In genomic region chr3:60569781-60570180, GRCm38 (mm10) we compare ENCODE assay signal across 11 mouse cellular contexts.
A peak's percentile ranks its signal among the peaks of the same experiment; 100 is the strongest.
DNase-seq lines count a peak whose midpoint lies in the region; ATAC-seq and TF ChIP-seq lines count a peak whose summit lies in the region.
"Had no signal": no experiment of that assay in that cellular context is flagged by ENCODE, and none has a peak within 500 bp of the region (broad histone marks: within the 10 kb centered on the region; RNA-seq: fewer than 3 reads in every experiment).

No protein-coding gene starts in this region.

- no peaks in the 10 kb centered on the region for H3K27me3 ChIP-seq in heart, adult 2 months (ENCODE audit: control insufficient read depth, insufficient read depth, low read length)
- no peaks in the 10 kb centered on the region for H3K27me3 ChIP-seq in liver, adult 2 months (ENCODE audit: control insufficient read depth, insufficient read depth, low read length)
- no peaks in the 10 kb centered on the region for H3K27me3 ChIP-seq in liver, embryonic 11.5 days (replicated peaks; ENCODE audit: control insufficient read depth, insufficient read depth, low read length)
- no peaks in the 10 kb centered on the region for H3K27me3 ChIP-seq in myocyte (ENCODE audit: control insufficient read depth, insufficient read depth, insufficient read length)
- no peaks in the 10 kb centered on the region for H3K27me3 ChIP-seq in intestine, embryonic 15.5 days (replicated peaks)
- H3K27me3 ChIP-seq: limb, embryonic 13.5 days had no signal

- peaks cover 14% of the 10 kb centered on the region for H3K79me2 ChIP-seq in heart, adult 2 months (replicated peaks; ENCODE audit: control insufficient read depth, insufficient read depth, low read length)
- peaks cover 34% of the 10 kb centered on the region; the same call in 1 of the 2 replicates for H3K79me2 ChIP-seq in liver, adult 2 months (ENCODE audit: control insufficient read depth, insufficient read depth, low read length)
- H3K79me2 ChIP-seq in myocyte (ENCODE audit: control insufficient read depth, insufficient read depth) = peaks cover 93% of the 10 kb centered on the region

- intact Hi-C loops in heart, adult 2 months (cut with DNase I) = no loop called here

- H3K9me3 ChIP-seq in liver, embryonic 11.5 days (ENCODE audit: control insufficient read depth, low read length) = no peaks in the 10 kb centered on the region
- no peaks in the 10 kb centered on the region for H3K9me3 ChIP-seq in intestine, embryonic 15.5 days
- H3K9me3 ChIP-seq: limb, embryonic 13.5 days had no signal

- no peak overlapping the region for H3K9ac ChIP-seq in heart, adult 2 months (ENCODE audit: low read depth, low read length)
- no peak overlapping the region for H3K9ac ChIP-seq in liver, adult 2 months (ENCODE audit: low read depth, low read length)
- no peak overlapping the region for H3K9ac ChIP-seq in liver, embryonic 11.5 days (ENCODE audit: low read depth, low read length)
- no peak overlapping the region for H3K9ac ChIP-seq in intestine, embryonic 15.5 days
- H3K9ac ChIP-seq: limb, embryonic 13.5 days had no signal

- H3ac ChIP-seq in myocyte (ENCODE audit: control insufficient read depth, insufficient read length) = no peak overlapping the region

- H3K36me3 ChIP-seq in heart, adult 2 months (ENCODE audit: control insufficient read depth, insufficient read depth, low read length) = peaks cover 60% of the 10 kb centered on the region
- H3K36me3 ChIP-seq in liver, adult 2 months (ENCODE audit: control insufficient read depth, insufficient read depth, low read length) = peaks cover 6% of the 10 kb centered on the region; the same call in 1 of the 2 replicates
- no peaks in the 10 kb centered on the region for H3K36me3 ChIP-seq in liver, embryonic 11.5 days (ENCODE audit: control insufficient read depth, insufficient read depth, low read length)
- no peaks in the 10 kb centered on the region for H3K36me3 ChIP-seq in myocyte (ENCODE audit: control insufficient read depth, insufficient read depth)
- no peaks in the 10 kb centered on the region for H3K36me3 ChIP-seq in intestine, embryonic 15.5 days
- H3K36me3 ChIP-seq: limb, embryonic 13.5 days had no signal

- peak overlapping the region; percentile 87 for H3K27ac ChIP-seq in heart, adult 2 months
- H3K27ac ChIP-seq in liver, adult 2 months (replicated peaks; ENCODE audit: insufficient read depth, low read depth, low read length) = peak overlapping the region; percentile 0; the same call in 1 of the 2 replicates
- H3K27ac ChIP-seq in liver, embryonic 11.5 days (ENCODE audit: low read depth, low read length) = no peak overlapping the region; the same call in 1 of the 2 replicates
- no peak overlapping the region for H3K27ac ChIP-seq in intestine, embryonic 15.5 days
- H3K27ac ChIP-seq: limb, embryonic 13.5 days had no signal

- peaks cover 37% of the 10 kb centered on the region for H3K4me1 ChIP-seq in heart, adult 2 months (ENCODE audit: control insufficient read depth, insufficient read depth, low read length)
- H3K4me1 ChIP-seq in liver, adult 2 months (ENCODE audit: control insufficient read depth, insufficient read depth, low read length) = peaks cover 28% of the 10 kb centered on the region
- H3K4me1 ChIP-seq in liver, embryonic 11.5 days (replicated peaks; ENCODE audit: control insufficient read depth, insufficient read depth, low read length) = peaks cover 42% of the 10 kb centered on the region
- H3K4me1 ChIP-seq in intestine, embryonic 15.5 days (replicated peaks) = peaks cover 25% of the 10 kb centered on the region

- no peak for TF ChIP-seq EP300 in heart, adult 2 months (IDR thresholded peaks at IDR 0.05; ENCODE audit: insufficient read depth, low read depth, low read length)

- TF ChIP-seq CTCF in heart, adult 2 months (IDR thresholded peaks at IDR 0.05) = no peak
- TF ChIP-seq CTCF in liver, adult 2 months (IDR thresholded peaks at IDR 0.05; ENCODE audit: low read depth, low read length) = no peak
- no peak for TF ChIP-seq CTCF in brain, embryonic 14.5 days (IDR thresholded peaks at IDR 0.05; ENCODE audit: borderline replicate concordance, extremely low read depth, insufficient read depth, insufficient read length)

- no peak for TF ChIP-seq POLR2A in heart, adult 2 months (IDR thresholded peaks at IDR 0.05; ENCODE audit: insufficient read depth, low read depth, low read length)
- no peak for TF ChIP-seq POLR2A in liver, adult 2 months (IDR thresholded peaks at IDR 0.05; ENCODE audit: extremely low read depth, insufficient read depth, low read length)
- TF ChIP-seq POLR2A in brain, embryonic 14.5 days (IDR thresholded peaks at IDR 0.05; ENCODE audit: borderline replicate concordance, extremely low read depth, insufficient read depth, insufficient read length, poor library complexity, severe bottlenecking) = no peak
- TF ChIP-seq POLR2A in myocyte (IDR thresholded peaks at IDR 0.05; ENCODE audit: insufficient read length, low read depth) = no peak

- WGBS in heart, adult 2 months = 32% methylated on average over 2 of the region's 2 CpGs
- whole genome bisulfite sequencing in liver, adult 2 months = 34% methylated on average over 2 of the region's 2 CpGs
- WGBS in liver, embryonic 11.5 days = 66% methylated on average over 2 of the region's 2 CpGs
- WGBS in intestine, embryonic 15.5 days = 52% methylated on average over 2 of the region's 2 CpGs

- DNase-seq in heart, adult 2 months = no peak
- DNase-seq in heart, adult 9 months (ENCODE audit: low spot score in 2 of 2) = no peak
- no peak for DNase-seq in liver, adult 2 months (ENCODE audit: extremely low read depth, low read depth, low spot score)
- no peak for DNase-seq in liver, embryonic 11.5 days (ENCODE audit: low spot score)
- peak; percentile 30 for DNase-seq in brain, embryonic 14.5 days (ENCODE audit: low read depth)
- DNase-seq in adrenal gland, adult 18-20 months (ENCODE audit: low spot score in 2 of 2) = no peak
- DNase-seq: right cerebral cortex, postnatal 25 days had no signal

- no peak for ATAC-seq in liver, embryonic 11.5 days (replicated peaks; ENCODE audit: low FRiP score)
- ATAC-seq in intestine, embryonic 15.5 days = no peak
- ATAC-seq: midbrain, embryonic 16.5 days had no signal

- H3K4me2 ChIP-seq in liver, embryonic 11.5 days = no peak overlapping the region
- H3K4me2 ChIP-seq in myocyte (ENCODE audit: low read depth) = peak overlapping the region; percentile 7
- no peak overlapping the region for H3K4me2 ChIP-seq in intestine, embryonic 15.5 days (replicated peaks)
- H3K4me2 ChIP-seq: limb, embryonic 13.5 days had no signal

- H3K4me3 ChIP-seq in heart, adult 2 months = no peak overlapping the region; the same call in 1 of the 2 replicates
- H3K4me3 ChIP-seq in liver, adult 2 months (ENCODE audit: insufficient read depth, low read depth, low read length) = no peak overlapping the region
- H3K4me3 ChIP-seq in liver, embryonic 11.5 days (ENCODE audit: low read depth, low read length) = no peak overlapping the region
- no peak overlapping the region for H3K4me3 ChIP-seq in myocyte
- H3K4me3 ChIP-seq in intestine, embryonic 15.5 days (replicated peaks) = no peak overlapping the region
- H3K4me3 ChIP-seq: limb, embryonic 13.5 days had no signal

TF ChIP-seq in myocyte, 11 proteins besides CTCF, POLR2A, EP300 and RAD21:
- TF ChIP-seq REST (IDR thresholded peaks at IDR 0.05; ENCODE audit: insufficient read depth, insufficient read length) (no peak), E2F4 (IDR thresholded peaks at IDR 0.05; ENCODE audit: insufficient read depth) (no peak), MYOD1 (IDR thresholded peaks at IDR 0.05; ENCODE audit: control insufficient read depth in 1 of 3, insufficient read length in 2 of 3, low read depth in 2 of 3) (no peak), MYOG (IDR thresholded peaks at IDR 0.05; ENCODE audit: control insufficient read depth in 1 of 3, insufficient read depth in 1 of 3, insufficient read length in 2 of 3, low read depth in 2 of 3) (no peak), TCF3 (IDR thresholded peaks at IDR 0.05; ENCODE audit: insufficient read length, low read depth) (no peak), POLR2AphosphoS2 (IDR thresholded peaks at IDR 0.05; ENCODE audit: insufficient read length, low read depth) (no peak), USF1 (IDR thresholded peaks at IDR 0.05; ENCODE audit: low read depth) (no peak), MAX (IDR thresholded peaks at IDR 0.05; ENCODE audit: low read depth) (no peak), TCF12 (IDR thresholded peaks at IDR 0.05; ENCODE audit: insufficient read depth, poor library complexity, severe bottlenecking) (no peak), CEBPB (IDR thresholded peaks at IDR 0.05; ENCODE audit: insufficient read depth, poor library complexity, severe bottlenecking) (no peak), SRF (IDR thresholded peaks at IDR 0.05; ENCODE audit: control insufficient read depth, insufficient read length, low read depth) (no peak)

Comparison
In these comparisons a context has a peak if more than half of its experiments do, and no peak if none do; other contexts are left out.
1. H3K27ac ChIP-seq: peak in heart, adult 2 months (single experiment) and liver, adult 2 months (single experiment); none in liver, embryonic 11.5 days (single experiment) and intestine, embryonic 15.5 days (single experiment).